Mouse (Mus musculus): Measurements from ENCODE around the gene Gm3233. TPM values are rescaled to one million over a fixed set of nuclear protein-coding genes. Genes with fewer than 3 reads are reported as not detected.
"Not testable (repeated sequence)": the region's sequence is repeated elsewhere in the genome, so short reads cannot be mapped to it uniquely, and the experiment has no call there.

Gene Gm3233
- not detected for total RNA-seq (2021)
- long read RNA-seq, experiment 1 = 0 reads
- long read RNA-seq, experiment 2 = 0 reads

DNA sequence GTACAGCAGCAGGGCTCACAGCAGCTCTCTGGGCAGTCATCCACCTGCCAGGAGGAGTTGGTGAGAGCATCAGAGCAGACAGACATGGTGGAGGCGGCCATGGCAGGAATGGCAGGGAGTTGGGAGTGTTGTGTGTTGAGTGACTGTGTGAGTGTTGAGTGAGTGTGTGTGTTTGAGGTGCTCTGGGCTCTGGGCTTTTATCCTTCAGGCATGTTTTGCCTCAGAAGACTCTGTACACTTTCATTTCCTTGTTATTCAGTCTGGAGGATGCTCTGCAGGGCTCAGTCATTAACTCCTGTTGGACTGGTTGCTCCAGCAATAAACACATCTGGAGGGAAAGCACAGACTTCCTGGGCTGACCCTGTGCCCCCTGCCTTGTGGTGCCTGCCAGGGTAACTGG lies at the start of gene Gm3233:
Gene Gm3233, minus strand, starts transcription at position 101 of the 400 bp plus-strand sequence.
- DNase-seq; intact Hi-C loops (cut with DNase I): not testable (repeated sequence)

DNA sequence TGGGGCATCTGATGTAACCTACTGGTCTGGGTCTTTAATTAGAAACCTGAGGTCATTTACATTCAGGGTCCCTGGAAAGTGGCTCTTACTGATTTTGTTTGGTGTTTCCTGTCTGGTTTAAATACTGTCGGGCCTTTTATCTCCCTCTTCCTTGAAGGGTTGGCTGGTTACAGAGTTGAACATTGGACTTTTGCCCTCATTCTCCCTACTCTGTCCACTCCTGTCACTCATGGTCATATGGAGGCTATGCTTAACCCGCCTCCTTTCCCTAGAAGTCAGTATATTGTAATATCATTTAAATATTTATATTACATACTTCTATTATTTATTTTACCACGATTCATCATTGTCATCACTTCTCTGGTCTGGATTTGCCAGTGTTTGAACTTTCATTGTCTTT lies 44.6 kb upstream of the Gm3233 start:
- intact Hi-C loops (cut with DNase I) = no loop called here
- DNase-seq = no peak

GRCm38 (mm10) chr10:77798921-77799508 lies 39.5 kb upstream of the Gm3233 start, which contains the start of gene Gm19668:
TSS of gene Gm19668 (minus strand) at chr10:77799133.
- intact Hi-C loops (cut with DNase I) = no loop called here

GRCm38 (mm10) chr10:77798164-77798920 lies 38.9 kb upstream of the Gm3233 start:
- DNase-seq; intact Hi-C loops (cut with DNase I): not testable (repeated sequence)

More at GRCm38 (mm10) chr10:77798921-77799508, 39.5 kb upstream of the Gm3233 start, which contains the start of gene Gm19668:
- no peak for DNase-seq

DNA sequence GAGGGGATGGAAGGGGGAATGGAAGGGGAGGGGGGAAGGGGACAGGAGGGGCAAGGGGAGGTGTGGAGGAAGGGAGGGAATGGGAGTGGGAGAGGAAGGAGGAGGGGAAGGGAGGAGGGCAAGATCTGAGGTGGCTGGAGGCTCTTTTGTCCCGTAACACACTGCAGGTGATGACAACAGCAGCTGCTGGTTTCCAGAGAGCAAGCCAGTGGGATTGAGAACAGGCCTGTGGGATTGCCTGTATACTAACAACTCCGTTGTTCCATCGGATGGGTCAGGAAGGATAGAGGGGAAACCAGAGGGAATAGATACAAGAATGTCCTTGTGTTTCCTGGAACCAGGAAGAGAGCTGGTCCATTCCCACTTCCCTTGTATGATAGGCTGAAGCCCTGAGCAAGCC lies 38.2 kb upstream of the Gm3233 start:
- intact Hi-C loops (cut with DNase I) = no loop called here
- DNase-seq = no peak

- DNase-seq = no peak
- intact Hi-C loops (cut with DNase I) = no loop called here
Observed at GRCm38 (mm10) chr10:77794976-77795375, 35.5 kb upstream of the Gm3233 start, which contains the start of gene Gm9639. TSS of gene Gm9639 (minus strand) at chr10:77795076.

DNA sequence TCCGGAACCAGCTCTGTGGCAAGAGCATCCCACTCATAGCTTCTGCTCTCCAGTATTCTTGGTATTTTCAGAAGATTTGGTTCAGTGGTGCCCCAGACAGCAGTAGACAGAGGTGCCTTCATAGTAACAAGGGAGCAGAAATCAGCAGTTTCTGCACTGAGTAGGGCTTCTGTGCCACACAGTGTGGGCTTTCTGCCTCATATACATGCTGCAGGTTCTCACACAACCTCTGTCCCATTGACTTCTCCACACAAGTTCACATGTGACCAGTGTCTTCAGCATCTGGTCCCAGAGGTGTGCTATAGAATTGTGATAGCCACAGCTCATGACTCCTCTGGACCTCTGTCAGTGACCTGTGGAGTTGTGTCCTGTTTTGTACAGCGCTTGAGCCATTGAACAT lies 29.1 kb upstream of the Gm3233 start:
- intact Hi-C loops (cut with DNase I) = no loop called here

DNA sequence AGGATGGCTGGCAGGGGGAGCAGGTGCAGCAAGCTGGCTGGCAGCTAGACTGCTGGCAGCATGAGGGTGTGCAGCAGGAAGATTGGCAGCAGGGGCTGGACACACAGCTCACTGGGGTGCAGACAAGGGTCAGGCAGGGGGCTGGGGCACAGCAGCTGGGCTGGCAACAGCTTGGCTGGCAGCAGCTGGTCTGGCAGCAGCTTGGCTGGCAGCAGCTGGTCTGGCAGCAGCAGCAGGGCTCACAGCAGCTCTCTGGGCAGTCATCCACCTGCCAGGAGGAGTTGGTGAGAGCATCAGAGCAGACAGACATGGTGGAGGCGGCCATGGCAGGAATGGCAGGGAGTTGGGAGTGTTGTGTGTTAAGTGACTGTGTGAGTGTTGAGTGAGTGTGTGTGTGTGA lies 28.4 kb upstream of the Gm3233 start, which contains the start of gene Gm7137:
Gene Gm7137, minus strand, starts transcription at position 325 of the 400 bp plus-strand sequence.
- DNase-seq; intact Hi-C loops (cut with DNase I): not testable (repeated sequence)

More for the DNA sequence above, 29.1 kb upstream of the Gm3233 start:
- no peak for DNase-seq

GRCm38 (mm10) chr10:77783396-77783795 lies 23.9 kb upstream of the Gm3233 start:
- DNase-seq; intact Hi-C loops (cut with DNase I): not testable (repeated sequence)

GRCm38 (mm10) chr10:77782442-77782841 lies 23.0 kb upstream of the Gm3233 start, which contains the start of gene Gm3250:
TSS of gene Gm3250 (minus strand) at chr10:77782542.
- intact Hi-C loops (cut with DNase I); DNase-seq: not testable (repeated sequence)

- intact Hi-C loops (cut with DNase I); DNase-seq: not testable (repeated sequence)
Observed at GRCm38 (mm10) chr10:77776844-77777243, 17.4 kb upstream of the Gm3233 start, which contains the start of gene Gm7138. TSS of gene Gm7138 (minus strand) at chr10:77776944.

- DNase-seq; intact Hi-C loops (cut with DNase I): not testable (repeated sequence)
Observed at GRCm38 (mm10) chr10:77772142-77772541, 12.7 kb upstream of the Gm3233 start.

DNA sequence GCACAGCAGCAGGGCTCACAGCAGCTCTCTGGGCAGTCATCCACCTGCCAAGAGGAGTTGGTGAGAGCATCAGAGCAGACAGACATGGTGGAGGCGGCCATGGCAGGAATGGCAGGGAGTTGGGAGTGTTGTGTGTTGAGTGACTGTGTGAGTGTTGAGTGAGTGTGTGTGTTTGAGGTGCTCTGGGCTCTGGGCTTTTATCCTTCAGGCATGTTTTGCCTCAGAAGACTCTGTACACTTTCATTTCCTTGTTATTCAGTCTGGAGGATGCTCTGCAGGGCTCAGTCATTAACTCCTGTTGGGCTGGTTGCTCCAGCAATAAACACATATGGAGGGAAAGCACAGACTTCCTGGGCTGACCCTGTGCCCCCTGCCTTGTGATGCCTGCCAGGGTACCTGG lies 11.7 kb upstream of the Gm3233 start, which contains the start of gene Gm3238:
Gene Gm3238, minus strand, starts transcription at position 101 of the 400 bp plus-strand sequence.
- intact Hi-C loops (cut with DNase I); DNase-seq: not testable (repeated sequence)

- intact Hi-C loops (cut with DNase I) = no loop called here
- DNase-seq = no peak
Observed at GRCm38 (mm10) chr10:77769727-77770126, 10.2 kb upstream of the Gm3233 start.

- intact Hi-C loops (cut with DNase I) = no loop called here
- DNase-seq = no peak
Observed at GRCm38 (mm10) chr10:77753448-77753847, 6.0 kb downstream of the Gm3233 start.

DNA sequence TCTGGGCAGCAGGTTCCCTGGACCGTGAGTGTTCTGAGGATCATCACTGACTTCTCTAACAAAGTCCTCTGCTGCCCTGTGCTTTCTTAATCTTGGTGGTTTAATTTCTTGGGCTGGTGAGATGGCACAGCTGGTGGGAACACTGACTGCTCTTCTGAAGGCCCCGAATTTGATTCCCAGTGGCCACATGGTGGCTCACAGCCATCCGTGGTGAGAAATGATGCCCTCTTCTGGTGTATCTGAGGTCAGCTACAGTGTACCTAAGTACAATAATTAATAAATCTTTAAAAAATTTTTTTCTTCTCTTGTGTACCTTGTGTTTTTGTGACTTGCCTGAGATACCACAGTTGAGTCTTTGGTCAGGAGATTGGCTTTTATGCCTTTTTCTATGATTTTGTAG lies 7.2 kb downstream of the Gm3233 start:
- DNase-seq; intact Hi-C loops (cut with DNase I): not testable (repeated sequence)

GRCm38 (mm10) chr10:77751254-77751653 lies 8.2 kb downstream of the Gm3233 start, which contains the start of gene Gm9736:
TSS of gene Gm9736 (minus strand) at chr10:77751354.
- intact Hi-C loops (cut with DNase I); DNase-seq: not testable (repeated sequence)

- DNase-seq; intact Hi-C loops (cut with DNase I): not testable (repeated sequence)
Observed at GRCm38 (mm10) chr10:77750686-77751085, 8.8 kb downstream of the Gm3233 start.

GRCm38 (mm10) chr10:77741924-77742688 lies 17.4 kb downstream of the Gm3233 start, which contains the start of gene Gm18596:
TSS of gene Gm18596 (minus strand) at chr10:77742638.
- intact Hi-C loops (cut with DNase I); DNase-seq: not testable (repeated sequence)

GRCm38 (mm10) chr10:77738929-77739328 lies 20.6 kb downstream of the Gm3233 start:
- no peak for DNase-seq
- intact Hi-C loops (cut with DNase I) = no loop called here

Data from gastrocnemius, postnatal 36 days (tissue).